Mouse (Mus musculus): ENCODE data around the gene Cd63. TPM values are rescaled to one million over a fixed set of nuclear protein-coding genes. Genes with fewer than 3 reads are reported as not detected.

Cd63 gene
- total RNA-seq, 4 experiments from 2014 or later, result 121 to 171 (median 135) TPM

Other genes with a start within 250 kb of the Cd63 start
- gene Suox, start 226.9 kb upstream of the Cd63 start, total RNA-seq (2022), result 10 to 100 TPM; 23.1 to 28.7 (median 25.9) TPM
- gene Rab5b, start 204.7 kb upstream of the Cd63 start, total RNA-seq (2022), result 10 to 100 TPM; 84.0 to 87.9 (median 85.0) TPM
- gene Pmel, start 196.8 kb upstream of the Cd63 start, total RNA-seq (2022), result under 1 TPM; 0.29 to 0.79 (median 0.44) TPM
- gene Cdk2, start 196.0 kb upstream of the Cd63 start, total RNA-seq (2022), result 1 to 10 TPM; 8.0 to 8.8 (median 8.5) TPM
- gene Dgka, start 156.1 kb upstream of the Cd63 start, total RNA-seq (2022), result 10 to 100 TPM; 11.3 to 12.9 (median 12.6) TPM
- 10 to 100 TPM in 1 of 4 experiments, 1 to 10 TPM in 3; 7.9 to 11.1 (median 9.4) TPM for gene Pym1, start 153.1 kb upstream of the Cd63 start, total RNA-seq (2022)
- gene Mmp19, start 110.1 kb upstream of the Cd63 start, total RNA-seq (2022), result 1 to 10 TPM; 2.2 to 2.8 (median 2.5) TPM
- gene Dnajc14, start 96.9 kb upstream of the Cd63 start, total RNA-seq (2022), result 10 to 100 TPM; 34.7 to 38.9 (median 35.9) TPM
- gene Tmem198b, start 96.6 kb upstream of the Cd63 start, total RNA-seq (2022), result 1 to 10 TPM; 4.4 to 5.6 (median 4.8) TPM
- 10 to 100 TPM; 31.5 to 40.7 (median 36.8) TPM for gene Sarnp, start 83.7 kb upstream of the Cd63 start, total RNA-seq (2022)
- gene Ormdl2, start 79.3 kb upstream of the Cd63 start, total RNA-seq (2022), result 10 to 100 TPM in 1 of 4 experiments, 1 to 10 TPM in 3; 5.8 to 10.5 (median 7.0) TPM
- gene Gdf11, start 9.3 kb upstream of the Cd63 start, total RNA-seq (2022), result 1 to 10 TPM; 1.3 to 3.0 (median 1.9) TPM
- gene Rdh5, start 21.9 kb downstream of the Cd63 start, total RNA-seq (2022), result 1 to 10 TPM; 3.8 to 6.2 (median 5.2) TPM
- 100 to 1,000 TPM; 150 to 260 (median 205) TPM for gene Bloc1s1, start 23.0 kb downstream of the Cd63 start, total RNA-seq (2022)
- 100 to 1,000 TPM; 161 to 179 (median 167) TPM for gene Itga7, start 32.8 kb downstream of the Cd63 start, total RNA-seq (2022)
- gene Mettl7b, start 60.0 kb downstream of the Cd63 start, total RNA-seq (2022), result not detected
- not detected for gene Olfr9, start 88.4 kb downstream of the Cd63 start, total RNA-seq (2022)
- not detected for gene Olfr763, start 109.8 kb downstream of the Cd63 start, total RNA-seq (2022)
- gene Olfr764-ps1, start 138.9 kb downstream of the Cd63 start, total RNA-seq (2022), result not detected
- not detected for gene Olfr765, start 149.0 kb downstream of the Cd63 start, total RNA-seq (2022)
- not detected for gene Olfr766-ps1, start 168.0 kb downstream of the Cd63 start, total RNA-seq (2022)
- gene Olfr767, start 181.9 kb downstream of the Cd63 start, total RNA-seq (2022), result not detected
- not detected for gene Olfr768, start 198.4 kb downstream of the Cd63 start, total RNA-seq (2022)
- gene Olfr769, start 216.9 kb downstream of the Cd63 start, total RNA-seq (2022), result not detected
- gene Olfr770, start 238.0 kb downstream of the Cd63 start, total RNA-seq (2022), result not detected